Mouse (Mus musculus) spleen, adult 2 months (tissue): ENCODE results near the gene Myo3b. TPM values are rescaled to one million over a fixed set of nuclear protein-coding genes. Genes with fewer than 3 reads are reported as not detected.
A peak's percentile ranks its signal among the peaks of the same experiment; 100 is the strongest.

Source experiments
- DNase-seq, 2 experiments: peaks; one replicate each; pipeline versions ENCODE4 v3.0.0 to v3.0.0-alpha.2; 2012 to 2021; ENCODE audit warnings: low spot score in 2 of 2, low read depth in 1 of 2
- H3K27ac ChIP-seq: fragments of 200-500 bp; 2 replicates; pipeline ENCODE4 v1.5.1; 2012; ENCODE audit warnings: low read length, inconsistent platforms; ENCODE audit not compliant: insufficient read depth
- H3K27me3 ChIP-seq: fragments of 200-500 bp; 2 replicates; pipeline ENCODE4 v1.6.1; 2012; ENCODE audit warnings: mild to moderate bottlenecking, moderate library complexity, low read length, inconsistent platforms; ENCODE audit not compliant: control insufficient read depth, insufficient read depth
- H3K36me3 ChIP-seq: fragments of 200-500 bp; 2 replicates; pipeline ENCODE4 v1.6.1; 2012; ENCODE audit warnings: mild to moderate bottlenecking, low read length, inconsistent platforms; ENCODE audit not compliant: control insufficient read depth, insufficient read depth
- H3K4me1 ChIP-seq: fragments of 200-500 bp; 2 replicates; pipeline ENCODE4 v1.6.1; 2011; ENCODE audit warnings: inconsistent platforms; ENCODE audit not compliant: control insufficient read depth, insufficient read depth, insufficient read length
- H3K4me3 ChIP-seq: fragments of 200-500 bp; 2 replicates; pipeline ENCODE4 v1.5.1; 2011; ENCODE audit warnings: mild to moderate bottlenecking, inconsistent platforms; ENCODE audit not compliant: insufficient read depth, insufficient read length; ENCODE audit errors: extremely low read depth
- CTCF ChIP-seq: fragments of 200-500 bp; IDR thresholded peaks from 2 replicates; pipeline ENCODE4 v1.5.1; 2011; ENCODE audit warnings: mild to moderate bottlenecking, inconsistent platforms; ENCODE audit not compliant: insufficient read depth, insufficient read length, insufficient replicate concordance; ENCODE audit errors: extremely low read depth
- POLR2A ChIP-seq: fragments of 200-500 bp; IDR thresholded peaks from 2 replicates; pipeline ENCODE4 v1.6.1; 2011; ENCODE audit warnings: low read depth, low read length, inconsistent platforms
- WGBS: fragments of 180-500 bp; shearing (Covaris S2); methylation state at CpG from one replicate; pipeline ENCODE4 v1.1.7; 2018; 5-methylcytosine and 5-hydroxymethylcytosine counted together
- polyA plus RNA-seq: library from polyadenylated mRNA; depleted of rRNA; stranded (reverse); fragments of >200 nt; gene quantifications from 2 replicates; pipeline ENCODE4 v1.2.3, GENCODE M21; 2012

Gene Myo3b
- polyA plus RNA-seq, 1 experiment: 0.20 TPM

GRCm38 (mm10) chr2:70414386-70414785 lies 375.5 kb downstream of the Myo3b start:
- Histone ChIP-seq H3K4me3 (no peak overlapping the region), H3K27me3 (no peaks in the 10 kb centered on the region; the same call in 1 of the 2 replicates), H3K36me3 (no peaks in the 10 kb centered on the region), H3K27ac (no peak overlapping the region), H3K4me1 (no peaks in the 10 kb centered on the region)
- WGBS: 81% methylated on average over 1 of the region's 1 CpGs
- TF ChIP-seq CTCF (no peak), POLR2A (no peak)
- no peak for DNase-seq

- Histone ChIP-seq H3K36me3 (no peaks in the 10 kb centered on the region), H3K4me3 (no peak overlapping the region), H3K27ac (no peak overlapping the region), H3K4me1 (no peaks in the 10 kb centered on the region), H3K27me3 (no peaks in the 10 kb centered on the region; the same call in 1 of the 2 replicates)
- 89% methylated on average over 1 of the region's 1 CpGs for WGBS
- DNase-seq: no peak
- TF ChIP-seq POLR2A: no peak
- no peak for TF ChIP-seq CTCF
Measured at GRCm38 (mm10) chr2:70415521-70415920, 376.6 kb downstream of the Myo3b start.

- Histone ChIP-seq H3K27me3 (no peaks in the 10 kb centered on the region), H3K27ac (no peak overlapping the region), H3K4me1 (no peaks in the 10 kb centered on the region), H3K4me3 (no peak overlapping the region), H3K36me3 (no peaks in the 10 kb centered on the region)
- TF ChIP-seq POLR2A (no peak), CTCF (no peak)
- 88% methylated on average over 6 of the region's 6 CpGs for WGBS
- DNase-seq: no peak
Measured at GRCm38 (mm10) chr2:70419336-70419735, 380.4 kb downstream of the Myo3b start.

- no peak overlapping the region for H3K4me3 ChIP-seq
- no peak for DNase-seq
- 81% methylated on average over 13 of the region's 13 CpGs for WGBS
- H3K36me3 ChIP-seq: no peaks in the 10 kb centered on the region
- no peaks in the 10 kb centered on the region for H3K27me3 ChIP-seq
- no peaks in the 10 kb centered on the region for H3K4me1 ChIP-seq
- no peak overlapping the region for H3K27ac ChIP-seq
- no peak for TF ChIP-seq POLR2A
- no peak for TF ChIP-seq CTCF
Measured at GRCm38 (mm10) chr2:70421144-70421874, 382.4 kb downstream of the Myo3b start.

DNA sequence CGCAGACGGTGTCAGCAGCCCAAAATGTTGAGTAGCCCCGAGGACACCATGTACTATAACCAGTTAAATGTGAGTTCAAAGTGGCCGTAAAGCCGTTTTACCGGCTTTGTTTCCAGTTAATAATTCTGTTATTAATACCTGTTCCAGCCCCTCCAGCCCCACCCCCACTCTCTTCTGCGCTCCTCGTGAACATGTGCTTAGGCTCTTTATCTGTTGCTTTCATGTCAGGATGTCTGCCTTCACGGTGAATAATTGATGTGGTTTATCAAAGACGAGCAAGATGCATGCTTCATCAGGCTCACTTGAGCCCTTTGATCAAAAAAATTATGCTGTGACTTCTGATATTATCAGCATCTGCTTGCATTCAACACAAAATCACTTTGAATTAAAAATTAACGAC lies 386.7 kb downstream of the Myo3b start:
- no peak for TF ChIP-seq CTCF
- no peak for TF ChIP-seq POLR2A
- H3K27me3 ChIP-seq: no peaks in the 10 kb centered on the region
- no peak overlapping the region for H3K27ac ChIP-seq
- H3K36me3 ChIP-seq: no peaks in the 10 kb centered on the region
- no peak overlapping the region for H3K4me3 ChIP-seq
- 62% methylated on average over 11 of the region's 11 CpGs for WGBS
- peak in 1 of 2 experiments; percentile 36 for DNase-seq
- H3K4me1 ChIP-seq: no peaks in the 10 kb centered on the region

GRCm38 (mm10) chr2:70443035-70443434 lies 404.1 kb downstream of the Myo3b start:
- no peak for TF ChIP-seq POLR2A
- 13% methylated on average over 4 of the region's 4 CpGs for WGBS
- Histone ChIP-seq H3K36me3 (no peaks in the 10 kb centered on the region), H3K27ac (no peak overlapping the region), H3K4me3 (no peak overlapping the region), H3K27me3 (no peaks in the 10 kb centered on the region; the same call in 1 of the 2 replicates), H3K4me1 (no peaks in the 10 kb centered on the region)
- no peak for DNase-seq

GRCm38 (mm10) chr2:70444141-70444540 lies 405.2 kb downstream of the Myo3b start:
- Histone ChIP-seq H3K27me3 (no peaks in the 10 kb centered on the region; the same call in 1 of the 2 replicates), H3K4me1 (no peaks in the 10 kb centered on the region), H3K36me3 (no peaks in the 10 kb centered on the region), H3K4me3 (no peak overlapping the region), H3K27ac (no peak overlapping the region)
- no peak for TF ChIP-seq POLR2A
- TF ChIP-seq CTCF: no peak
- 9% methylated on average over 7 of the region's 7 CpGs for WGBS
- DNase-seq: no peak

DNA sequence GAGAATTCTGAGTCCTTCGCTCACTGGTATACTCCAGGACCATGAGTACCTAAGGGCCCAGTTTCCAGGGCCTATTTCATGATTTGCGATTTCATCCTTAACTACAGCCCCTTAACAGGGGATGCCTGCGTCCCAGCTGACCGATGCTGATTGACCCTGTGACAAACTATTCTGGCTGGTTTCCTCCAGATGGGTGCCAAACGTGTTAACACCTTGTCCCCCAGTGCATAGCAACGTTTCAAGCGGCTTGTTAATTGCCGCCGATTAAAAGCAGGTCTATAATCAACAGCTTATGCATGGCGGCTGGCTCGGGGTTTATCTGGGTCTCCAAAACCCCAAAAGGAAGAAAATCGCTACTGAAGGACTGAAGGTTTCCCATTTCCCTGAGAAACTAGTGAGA lies 417.3 kb downstream of the Myo3b start:
- no peak overlapping the region for H3K4me3 ChIP-seq

More for the DNA sequence above, 417.3 kb downstream of the Myo3b start:
- WGBS: 31% methylated on average over 12 of the region's 12 CpGs
- Histone ChIP-seq H3K27me3 (no peaks in the 10 kb centered on the region), H3K36me3 (no peaks in the 10 kb centered on the region), H3K4me1 (no peaks in the 10 kb centered on the region), H3K27ac (no peak overlapping the region)
- no peak for TF ChIP-seq POLR2A
- TF ChIP-seq CTCF: no peak
- DNase-seq: no peak
